Mouse (Mus musculus) heart, embryonic 15.5 days (tissue): ENCODE data around the gene Axl. TPM values are rescaled to one million over a fixed set of nuclear protein-coding genes. Genes with fewer than 3 reads are reported as not detected.

Experiments used
- ATAC-seq: fragments of 200-750 bp; cut with Nextera tagmentation; replicated peaks from 2 replicates; pipeline ENCODE4 v1.8.0; 2017; ENCODE audit warnings: low read depth, moderate TSS enrichment; ENCODE audit not compliant: insufficient number of reproducible peaks, insufficient read depth, low FRiP score
- H3K27ac ChIP-seq: fragments of 300-500 bp; sonication (generic); 2 replicates; pipeline ENCODE4 v1.5.1; 2015; ENCODE audit warnings: mild to moderate bottlenecking, inconsistent platforms
- H3K27me3 ChIP-seq: fragments of 300-500 bp; sonication (generic); 2 replicates; pipeline ENCODE4 v1.6.1; 2015; ENCODE audit warnings: inconsistent platforms
- H3K36me3 ChIP-seq: fragments of 300-500 bp; sonication (generic); 2 replicates; pipeline ENCODE4 v1.6.1; 2015; ENCODE audit warnings: mild to moderate bottlenecking, inconsistent platforms
- H3K4me1 ChIP-seq: fragments of 300-500 bp; sonication (generic); replicated peaks from 2 replicates; pipeline ENCODE4 v1.6.1; 2015; ENCODE audit warnings: inconsistent platforms
- H3K4me2 ChIP-seq: fragments of 300-500 bp; sonication (generic); 2 replicates; pipeline ENCODE4 v1.6.1; 2015; ENCODE audit warnings: inconsistent platforms, mild to moderate bottlenecking, moderate library complexity
- H3K4me3 ChIP-seq: fragments of 300-500 bp; sonication (generic); 2 replicates; pipeline ENCODE4 v1.5.1; 2015; ENCODE audit warnings: mild to moderate bottlenecking, inconsistent platforms
- H3K9ac ChIP-seq: fragments of 300-500 bp; sonication (generic); 2 replicates; pipeline ENCODE4 v1.6.1; 2015; ENCODE audit warnings: mild to moderate bottlenecking, inconsistent platforms
- H3K9me3 ChIP-seq: fragments of 300-500 bp; sonication (generic); replicated peaks from 2 replicates; pipeline ENCODE4 v1.6.1; 2016; ENCODE audit warnings: inconsistent platforms
- whole genome bisulfite sequencing: fragments of 180-500 bp; shearing (Covaris S2); methylation state at CpG from one replicate; pipeline ENCODE4 v1.1.7; 2015; ENCODE audit warnings: mixed read lengths; 5-methylcytosine and 5-hydroxymethylcytosine counted together
- polyA plus RNA-seq: library from polyadenylated mRNA; unstranded; fragments of >200 nt; fragmentation: Nextera tagmentation; extraction: Ambion mirVana; gene quantifications from 2 replicates; pipeline ENCODE4 v1.2.1, GENCODE M21; 2015

Axl gene
- polyA plus RNA-seq, 1 experiment from 2014 or later: 49.1 TPM

DNA sequence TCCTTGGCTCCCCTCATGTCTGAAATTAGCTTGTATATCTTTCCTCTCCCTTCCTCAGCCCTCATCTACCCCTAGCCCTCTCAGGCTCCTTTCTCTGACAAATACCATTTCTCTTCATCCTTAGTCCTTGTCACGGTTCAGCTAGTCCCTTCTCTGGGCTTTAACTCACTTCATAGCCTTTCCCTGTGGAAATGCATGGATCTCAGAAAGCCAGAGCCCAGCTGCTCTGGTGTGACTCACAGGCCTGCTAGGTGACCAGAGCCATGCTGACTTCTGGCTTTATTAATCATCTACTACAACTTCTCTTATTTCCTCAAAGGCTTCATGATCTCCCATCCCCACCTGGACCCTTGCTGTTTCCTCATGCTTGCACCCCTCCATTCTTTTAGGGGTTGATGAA, 23.7 kb upstream of the Axl start:
- Histone ChIP-seq H3K9me3 (no peaks in the 10 kb centered on the region), H3K4me2 (no peak overlapping the region), H3K27me3 (peaks cover 29% of the 10 kb centered on the region), H3K4me1 (peaks cover 12% of the 10 kb centered on the region), H3K36me3 (no peaks in the 10 kb centered on the region), H3K27ac (no peak overlapping the region), H3K9ac (no peak overlapping the region), H3K4me3 (no peak overlapping the region)
- ATAC-seq: no peak
- 74% methylated on average over 1 of the region's 1 CpGs for WGBS

DNA sequence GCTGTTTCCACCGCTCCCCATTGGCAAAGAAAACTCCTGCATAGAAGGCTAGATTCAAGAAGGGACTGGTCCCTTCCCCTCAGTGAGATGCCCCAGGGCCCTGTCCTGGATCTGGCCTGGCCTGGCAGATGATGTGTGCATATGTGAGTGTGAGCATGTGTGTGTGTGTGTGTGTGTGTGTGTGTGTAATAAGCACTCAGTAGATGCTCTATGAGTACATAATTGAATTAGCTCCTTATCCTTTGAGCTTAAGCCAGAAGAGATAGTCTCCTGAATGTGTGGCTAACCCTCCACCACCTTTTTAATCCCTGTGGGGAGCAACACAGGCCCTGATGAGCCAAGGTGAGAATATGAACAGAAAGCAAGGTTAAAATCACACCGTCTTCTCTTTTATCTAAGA, 23.2 kb upstream of the Axl start:
- no peaks in the 10 kb centered on the region for H3K36me3 ChIP-seq
- peaks cover 27% of the 10 kb centered on the region for H3K27me3 ChIP-seq
- WGBS: 62% methylated on average over 2 of the region's 2 CpGs
- no peak for ATAC-seq
- peaks cover 11% of the 10 kb centered on the region for H3K4me1 ChIP-seq
- H3K9me3 ChIP-seq: no peaks in the 10 kb centered on the region
- H3K27ac ChIP-seq: no peak overlapping the region
- H3K4me2 ChIP-seq: no peak overlapping the region
- H3K4me3 ChIP-seq: no peak overlapping the region
- H3K9ac ChIP-seq: no peak overlapping the region

GRCm38 (mm10) chr7:25805631-25806343, 17.3 kb upstream of the Axl start:
- Histone ChIP-seq H3K9me3 (no peaks in the 10 kb centered on the region), H3K9ac (peak overlapping the region; percentile 31; the same call in 1 of the 2 replicates), H3K4me3 (peak overlapping the region; percentile 11; the same call in 1 of the 2 replicates), H3K4me1 (peaks cover 22% of the 10 kb centered on the region), H3K27ac (no peak overlapping the region), H3K4me2 (peak overlapping the region; percentile 45), H3K27me3 (no peaks in the 10 kb centered on the region), H3K36me3 (no peaks in the 10 kb centered on the region)
- WGBS: 12% methylated on average over 21 of the region's 21 CpGs
- ATAC-seq: no peak

GRCm38 (mm10) chr7:25804792-25805191, 16.3 kb upstream of the Axl start:
- Histone ChIP-seq H3K9me3 (no peaks in the 10 kb centered on the region), H3K9ac (no peak overlapping the region), H3K4me2 (no peak overlapping the region), H3K4me3 (no peak overlapping the region), H3K4me1 (peaks cover 22% of the 10 kb centered on the region), H3K27ac (0 out of 2 replicates have a peak overlapping the region, but pooled peaks have one; percentile 10), H3K27me3 (no peaks in the 10 kb centered on the region), H3K36me3 (no peaks in the 10 kb centered on the region)
- 38% methylated on average over 4 of the region's 4 CpGs for WGBS
- no peak for ATAC-seq

DNA sequence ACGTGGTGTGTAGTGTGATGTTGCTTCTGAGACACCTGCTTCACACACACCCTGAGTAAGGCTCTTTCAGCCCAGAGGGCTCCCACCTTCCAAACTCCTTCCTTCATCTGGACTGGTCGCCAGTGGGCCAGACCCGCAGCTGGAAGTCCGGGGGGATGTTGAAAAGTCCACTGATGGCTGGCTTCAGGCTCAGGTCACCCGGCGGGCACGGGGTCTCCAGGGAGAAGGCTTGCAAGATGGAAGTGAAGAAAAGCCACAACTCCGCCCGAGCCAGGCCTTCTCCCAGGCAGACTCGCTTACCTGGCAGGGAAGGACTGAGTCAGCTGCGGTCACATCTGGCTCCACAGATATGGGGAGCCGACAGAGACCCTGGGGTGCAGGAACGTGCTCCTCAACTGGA, 15.0 kb upstream of the Axl start:
- no peaks in the 10 kb centered on the region for H3K36me3 ChIP-seq
- no peaks in the 10 kb centered on the region for H3K27me3 ChIP-seq
- no peak for ATAC-seq
- H3K4me3 ChIP-seq: no peak overlapping the region
- peak overlapping the region; percentile 80 for H3K27ac ChIP-seq
- no peaks in the 10 kb centered on the region; the same call in 1 of the 2 replicates for H3K9me3 ChIP-seq
- peaks cover 22% of the 10 kb centered on the region for H3K4me1 ChIP-seq
- 64% methylated on average over 13 of the region's 13 CpGs for WGBS
- H3K9ac ChIP-seq: no peak overlapping the region
- H3K4me2 ChIP-seq: no peak overlapping the region

DNA sequence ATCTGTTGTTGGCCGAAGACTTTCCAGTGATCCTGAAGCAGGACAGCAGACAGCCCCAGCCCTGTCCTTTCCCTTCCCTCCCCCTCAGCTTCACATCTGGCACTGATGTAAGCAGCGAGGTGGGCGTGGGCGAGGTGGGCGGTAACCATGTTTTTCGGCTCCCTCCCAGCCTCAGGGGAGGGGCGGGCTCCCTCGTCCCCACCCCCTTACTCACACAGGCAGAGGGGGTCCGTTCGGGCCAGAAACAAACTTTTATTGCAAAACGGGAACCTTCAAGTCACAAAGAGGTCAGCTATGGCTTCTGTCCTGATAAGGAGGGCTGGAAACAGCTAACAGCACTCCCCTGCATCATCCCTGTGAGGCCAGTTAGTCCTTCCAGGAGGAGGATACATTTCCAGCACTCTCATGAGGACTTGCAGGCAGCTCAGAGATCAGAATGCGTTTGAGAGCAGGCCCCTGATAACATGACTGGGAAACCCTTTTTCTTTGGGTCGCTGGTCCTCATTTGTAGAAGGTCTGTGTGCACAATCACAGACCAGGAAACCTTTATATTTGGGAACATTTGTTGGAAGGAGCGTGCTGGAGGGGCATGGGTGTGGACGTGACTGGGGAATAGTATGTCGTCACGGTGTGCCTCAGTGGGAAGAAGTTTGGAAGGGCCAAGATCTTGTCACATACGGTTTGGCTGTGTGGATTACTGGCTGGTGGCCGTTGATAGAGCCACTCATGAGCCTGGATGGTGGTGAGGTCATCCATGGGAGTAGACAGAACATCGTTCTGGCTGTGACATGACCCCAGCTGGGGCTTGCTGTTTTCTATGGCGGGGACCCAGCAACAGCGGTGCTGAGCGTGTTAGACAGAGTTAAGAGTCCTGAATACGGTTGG, 14.0 kb upstream of the Axl start:
- 15% methylated on average over 24 of the region's 24 CpGs for WGBS

DNA sequence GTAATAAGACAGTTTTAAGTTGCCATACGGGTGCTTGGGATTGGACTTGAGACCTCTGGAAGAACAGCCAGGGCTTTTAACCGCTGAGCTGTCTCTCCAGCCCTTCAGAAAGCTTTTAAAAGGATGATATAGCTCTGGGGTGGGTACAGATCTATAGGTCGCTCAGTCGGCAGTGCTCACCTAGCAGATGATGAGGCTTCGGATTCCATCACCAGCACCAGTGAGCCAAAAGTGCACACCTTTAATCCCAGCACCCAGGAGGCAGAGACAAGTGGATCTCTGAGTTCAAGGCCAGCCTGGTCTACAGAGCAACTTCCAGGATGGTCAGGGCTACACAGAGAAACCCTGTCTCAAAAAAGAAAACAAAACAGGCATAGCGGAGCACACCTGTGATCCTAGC, 12.5 kb upstream of the Axl start:
- 86% methylated on average over 6 of the region's 6 CpGs for WGBS
- ATAC-seq: no peak
- H3K4me2 ChIP-seq: no peak overlapping the region

More for the DNA sequence above, 14.0 kb upstream of the Axl start:
- Histone ChIP-seq H3K27ac (peak overlapping the region; percentile 80), H3K4me1 (peaks cover 22% of the 10 kb centered on the region), H3K4me3 (peak overlapping the region; percentile 30), H3K9ac (0 out of 2 replicates have a peak overlapping the region, but pooled peaks have one; percentile 8), H3K9me3 (no peaks in the 10 kb centered on the region; the same call in 1 of the 2 replicates), H3K36me3 (no peaks in the 10 kb centered on the region), H3K27me3 (no peaks in the 10 kb centered on the region), H3K4me2 (peak overlapping the region; percentile 58)
- ATAC-seq: peak; percentile 77

DNA sequence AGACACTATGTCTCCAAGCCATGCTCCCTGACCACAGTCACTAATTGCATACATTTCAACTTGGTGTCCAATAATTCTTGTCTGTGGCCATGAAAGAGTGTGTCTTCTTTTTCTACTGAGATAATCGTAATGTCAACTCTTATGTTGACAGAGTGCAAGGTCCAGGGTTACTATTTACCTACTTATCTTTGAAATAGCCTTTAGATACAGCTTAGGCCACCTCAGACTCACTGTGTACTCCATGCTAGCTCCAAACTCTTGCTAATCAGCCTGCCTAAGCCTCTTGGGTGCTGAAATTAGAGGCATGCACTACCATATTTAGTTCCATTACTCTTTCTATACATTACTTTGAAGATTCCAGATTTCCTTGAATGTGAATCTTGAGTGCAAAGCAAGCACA, 10.9 kb upstream of the Axl start:
- H3K9ac ChIP-seq: no peak overlapping the region
- 74% methylated on average over 1 of the region's 1 CpGs for WGBS
- ATAC-seq: no peak
- H3K4me1 ChIP-seq: peaks cover 15% of the 10 kb centered on the region
- no peaks in the 10 kb centered on the region; the same call in 1 of the 2 replicates for H3K9me3 ChIP-seq
- no peaks in the 10 kb centered on the region for H3K27me3 ChIP-seq
- H3K36me3 ChIP-seq: no peaks in the 10 kb centered on the region
- H3K4me3 ChIP-seq: no peak overlapping the region
- no peak overlapping the region for H3K27ac ChIP-seq
- H3K4me2 ChIP-seq: no peak overlapping the region

More for the DNA sequence above, 12.5 kb upstream of the Axl start:
- peaks cover 22% of the 10 kb centered on the region for H3K4me1 ChIP-seq
- H3K4me3 ChIP-seq: no peak overlapping the region
- no peak overlapping the region for H3K9ac ChIP-seq
- H3K27ac ChIP-seq: no peak overlapping the region
- no peaks in the 10 kb centered on the region for H3K27me3 ChIP-seq
- no peaks in the 10 kb centered on the region for H3K36me3 ChIP-seq
- H3K9me3 ChIP-seq: no peaks in the 10 kb centered on the region; the same call in 1 of the 2 replicates

- H3K4me3 ChIP-seq: no peak overlapping the region
- H3K4me1 ChIP-seq: peaks cover 15% of the 10 kb centered on the region
- no peak overlapping the region for H3K9ac ChIP-seq
- 89% methylated on average over 2 of the region's 2 CpGs for WGBS
- H3K36me3 ChIP-seq: no peaks in the 10 kb centered on the region
- H3K27ac ChIP-seq: no peak overlapping the region
- no peak for ATAC-seq
- no peaks in the 10 kb centered on the region for H3K27me3 ChIP-seq
- H3K9me3 ChIP-seq: no peaks in the 10 kb centered on the region; the same call in 1 of the 2 replicates
- no peak overlapping the region for H3K4me2 ChIP-seq
Measured at GRCm38 (mm10) chr7:25798540-25798939, 10.0 kb upstream of the Axl start.

- Histone ChIP-seq H3K9ac (no peak overlapping the region), H3K4me2 (no peak overlapping the region), H3K9me3 (no peaks in the 10 kb centered on the region; the same call in 1 of the 2 replicates), H3K36me3 (no peaks in the 10 kb centered on the region), H3K27ac (no peak overlapping the region), H3K27me3 (no peaks in the 10 kb centered on the region), H3K4me3 (no peak overlapping the region), H3K4me1 (no peaks in the 10 kb centered on the region)
- WGBS: 83% methylated on average over 8 of the region's 8 CpGs
- no peak for ATAC-seq
Measured at GRCm38 (mm10) chr7:25794775-25795174, 6.3 kb upstream of the Axl start.

- WGBS: 40% methylated on average over 3 of the region's 3 CpGs
- Histone ChIP-seq H3K9me3 (no peaks in the 10 kb centered on the region; the same call in 1 of the 2 replicates), H3K27ac (no peak overlapping the region), H3K4me1 (peaks cover 8% of the 10 kb centered on the region), H3K27me3 (no peaks in the 10 kb centered on the region), H3K4me3 (no peak overlapping the region), H3K9ac (no peak overlapping the region), H3K4me2 (no peak overlapping the region), H3K36me3 (no peaks in the 10 kb centered on the region)
- no peak for ATAC-seq
Measured at GRCm38 (mm10) chr7:25793679-25794078, 5.2 kb upstream of the Axl start.
